In the genomic region with DNA sequence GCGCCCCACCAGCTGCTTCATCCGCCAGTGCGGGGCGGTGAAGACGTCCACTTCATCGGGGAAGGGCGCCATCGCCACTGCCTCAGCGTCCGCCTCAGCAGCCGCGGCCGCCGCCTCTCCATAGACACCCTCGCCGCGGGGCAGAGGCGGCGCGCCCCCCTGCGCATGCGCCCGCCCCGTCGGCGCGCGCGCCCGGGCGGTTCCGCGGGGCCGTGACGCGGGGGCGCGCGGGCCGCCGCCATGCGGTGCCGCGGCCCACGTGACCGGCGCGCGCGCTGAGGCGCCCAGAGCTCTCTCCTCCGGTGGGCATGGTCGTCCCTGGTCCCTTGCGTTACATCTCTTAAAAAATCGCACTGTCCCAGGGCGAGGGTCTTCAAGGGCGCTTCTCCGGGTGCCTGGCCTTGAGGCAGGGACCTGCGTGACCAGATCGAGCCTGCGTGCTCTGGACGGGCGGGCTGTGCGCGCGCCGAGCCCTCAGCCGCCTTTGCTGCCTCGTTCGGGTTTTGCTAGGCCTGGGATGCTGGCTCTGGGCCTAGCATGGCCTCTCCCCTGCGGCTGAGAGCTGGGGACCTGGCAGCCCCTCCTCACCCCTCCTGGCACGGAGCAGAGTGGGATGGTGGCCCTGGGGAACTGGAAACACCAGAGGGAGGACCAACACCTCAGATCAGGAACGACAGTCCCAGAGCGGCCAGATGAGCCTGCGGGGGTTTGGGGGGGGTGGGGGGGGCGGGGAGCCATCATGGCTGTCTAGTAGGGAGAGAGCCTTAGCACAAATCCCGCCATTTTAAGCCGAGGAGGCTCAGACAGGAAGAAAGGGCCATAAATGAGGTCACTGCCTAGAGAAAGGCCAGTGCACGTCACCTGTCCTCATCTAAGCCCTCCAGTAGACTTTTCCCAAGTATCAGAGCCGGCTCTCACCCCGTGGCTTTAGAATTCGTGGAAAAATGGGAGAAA, we compare ENCODE assay signal across 8 mouse cellular contexts. TPM values are rescaled to one million over a fixed set of nuclear protein-coding genes. Genes with fewer than 3 reads are reported as not detected.
DNase-seq lines count a peak whose midpoint lies in the region; ATAC-seq and TF ChIP-seq lines count a peak whose summit lies in the region.

No protein-coding gene starts in this region.

- WGBS in forebrain, embryonic 11.5 days: 4% methylated on average over 79 of the region's 82 CpGs
- 4% methylated on average over 80 of the region's 82 CpGs for WGBS in heart, embryonic 16.5 days
- WGBS in liver, postnatal 0 days (ENCODE audit: insufficient replicate concordance): 5% methylated on average over 78 of the region's 82 CpGs
- 4% methylated on average over 41 of the region's 82 CpGs for WGBS in neural tube, embryonic 14.5 days

- H3K4me3 ChIP-seq in CH12.LX (replicated peaks in 1 of 3; ENCODE audit: low read depth in 2 of 3, low read length in 2 of 3, poor library complexity in 1 of 3): peak overlapping the region; percentile 78 to 94 (median 94)
- peak overlapping the region; percentile 92 for H3K4me3 ChIP-seq in forebrain, embryonic 11.5 days (ENCODE audit: low read depth, low read length)
- H3K4me3 ChIP-seq in heart, embryonic 16.5 days (ENCODE audit: low read length): peak overlapping the region; percentile 80
- peak overlapping the region; percentile 90 for H3K4me3 ChIP-seq in liver, postnatal 0 days (ENCODE audit: low read depth, low read length)
- peak overlapping the region; percentile 83 for H3K4me3 ChIP-seq in neural tube, embryonic 14.5 days (ENCODE audit: low read depth, low read length)
- H3K4me3 ChIP-seq in testis, adult 2 months (ENCODE audit: control insufficient read depth, low read depth, low read length): peak overlapping the region; percentile 98

- peak overlapping the region; percentile 66 for H3K27ac ChIP-seq in CH12.LX (ENCODE audit: insufficient read depth, low read depth)
- H3K27ac ChIP-seq in forebrain, embryonic 11.5 days (ENCODE audit: low read depth, low read length): peak overlapping the region; percentile 89
- H3K27ac ChIP-seq in heart, embryonic 16.5 days (ENCODE audit: low read length): peak overlapping the region; percentile 95
- H3K27ac ChIP-seq in liver, postnatal 0 days (ENCODE audit: low read depth): peak overlapping the region; percentile 96
- H3K27ac ChIP-seq in neural tube, embryonic 14.5 days (ENCODE audit: low read depth, low read length): peak overlapping the region; percentile 99
- peak overlapping the region; percentile 98 for H3K27ac ChIP-seq in testis, adult 2 months (ENCODE audit: control insufficient read depth, insufficient read depth, low read depth, low read length)

- peak; percentile 57 for DNase-seq in CH12.LX (ENCODE audit: extremely low read depth)
- DNase-seq in c-Kit-positive CD71-negative TER-119-negative erythroid progenitor cells, embryonic 14.5 days (ENCODE audit: low read depth): peak; percentile 43
- DNase-seq in forebrain, embryonic 11.5 days (ENCODE audit: low spot score): peak; percentile 88
- peak; percentile 72 to 89 for DNase-seq in kidney, postnatal 36 days
- peak; percentile 84 for DNase-seq in liver, postnatal 0 days

- in situ Hi-C loops in CH12.LX (cut with MboI; ENCODE audit: low pct_ligation_motif_present, low pct_unique_long_range_greater_than_20kb, low sequenced_read_pairs): no loop called here

- TF ChIP-seq RAD21 in CH12.LX (IDR thresholded peaks at IDR 0.05; ENCODE audit: low read depth, low read length): no peak

- H3K79me2 ChIP-seq in CH12.LX (replicated peaks; ENCODE audit: control insufficient read depth, extremely low read depth, insufficient read depth, poor library complexity, severe bottlenecking): peaks cover 28% of the 10 kb centered on the region

- peak; percentile 93 for ATAC-seq in forebrain, embryonic 11.5 days (replicated peaks; ENCODE audit: low FRiP score)
- ATAC-seq in heart, embryonic 16.5 days (replicated peaks; ENCODE audit: extremely low read depth, insufficient read depth, low FRiP score): peak; percentile 90
- ATAC-seq in liver, postnatal 0 days: peak; percentile 92
- peak; percentile 95 for ATAC-seq in neural tube, embryonic 14.5 days (ENCODE audit: low read depth)

- no peaks in the 10 kb centered on the region for H3K9me3 ChIP-seq in CH12.LX (replicated peaks; ENCODE audit: low read length)
- H3K9me3 ChIP-seq in forebrain, embryonic 11.5 days (ENCODE audit: control insufficient read depth, low read length): no peaks in the 10 kb centered on the region
- H3K9me3 ChIP-seq in heart, embryonic 16.5 days (replicated peaks; ENCODE audit: control insufficient read depth, low read length): no peaks in the 10 kb centered on the region
- H3K9me3 ChIP-seq in liver, postnatal 0 days (ENCODE audit: low read length): no peaks in the 10 kb centered on the region
- no peaks in the 10 kb centered on the region for H3K9me3 ChIP-seq in neural tube, embryonic 14.5 days (ENCODE audit: control insufficient read depth, low read length)

- TF ChIP-seq POLR2A in CH12.LX (IDR thresholded peaks at IDR 0.05; ENCODE audit: low read depth, low read length): peak; percentile 87
- peak; percentile 90 for TF ChIP-seq POLR2A in testis, adult 2 months (IDR thresholded peaks at IDR 0.05; ENCODE audit: control insufficient read depth, low read depth, low read length)

- H3K9ac ChIP-seq in CH12.LX (ENCODE audit: insufficient read depth, low read depth): peak overlapping the region; percentile 95
- peak overlapping the region; percentile 96 for H3K9ac ChIP-seq in forebrain, embryonic 11.5 days (ENCODE audit: low read length)
- peak overlapping the region; percentile 98 for H3K9ac ChIP-seq in heart, embryonic 16.5 days (ENCODE audit: low read length)
- H3K9ac ChIP-seq in liver, postnatal 0 days (replicated peaks): peak overlapping the region; percentile 94
- H3K9ac ChIP-seq in neural tube, embryonic 14.5 days (replicated peaks; ENCODE audit: low read depth, low read length): peak overlapping the region; percentile 92

- H3K4me2 ChIP-seq in CH12.LX (ENCODE audit: insufficient read depth, low read depth, poor library complexity, severe bottlenecking): peak overlapping the region; percentile 74
- peak overlapping the region; percentile 75 for H3K4me2 ChIP-seq in forebrain, embryonic 11.5 days (ENCODE audit: low read depth, low read length, severe bottlenecking)
- H3K4me2 ChIP-seq in heart, embryonic 16.5 days (ENCODE audit: low read depth, low read length): peak overlapping the region; percentile 91
- H3K4me2 ChIP-seq in liver, postnatal 0 days (ENCODE audit: low read depth, low read length): peak overlapping the region; percentile 90
- peak overlapping the region; percentile 76 for H3K4me2 ChIP-seq in neural tube, embryonic 14.5 days (ENCODE audit: low read depth, low read length)

- no peaks in the 10 kb centered on the region for H3K27me3 ChIP-seq in CH12.LX (replicated peaks)
- H3K27me3 ChIP-seq in forebrain, embryonic 11.5 days (ENCODE audit: control insufficient read depth, insufficient read depth, low read length): no peaks in the 10 kb centered on the region
- no peaks in the 10 kb centered on the region for H3K27me3 ChIP-seq in heart, embryonic 16.5 days (ENCODE audit: control insufficient read depth, insufficient read depth, low read length)
- H3K27me3 ChIP-seq in liver, postnatal 0 days (ENCODE audit: insufficient read depth, low read length): no peaks in the 10 kb centered on the region
- H3K27me3 ChIP-seq in neural tube, embryonic 14.5 days (ENCODE audit: control insufficient read depth, insufficient read depth, low read length): no peaks in the 10 kb centered on the region
- H3K27me3 ChIP-seq in testis, adult 2 months (ENCODE audit: control insufficient read depth, insufficient read depth, low read length): no peaks in the 10 kb centered on the region

- no peak for TF ChIP-seq CTCF in CH12.LX (conservative IDR thresholded peaks at IDR 0.05 in 1 of 2, IDR thresholded peaks at IDR 0.05 in 1 of 2; ENCODE audit: low read depth in 2 of 2, low read length in 2 of 2)
- no peak for TF ChIP-seq CTCF in liver, postnatal 0 days (IDR thresholded peaks at IDR 0.05; ENCODE audit: low read depth)
- no peak for TF ChIP-seq CTCF in testis, adult 2 months (IDR thresholded peaks at IDR 0.05; ENCODE audit: control insufficient read depth, insufficient read depth, insufficient replicate concordance, low read depth, low read length)

- TF ChIP-seq EP300 in CH12.LX (IDR thresholded peaks at IDR 0.05; ENCODE audit: low read length): no peak
- no peak for TF ChIP-seq EP300 in liver, postnatal 0 days (IDR thresholded peaks at IDR 0.05; ENCODE audit: low read depth)

- H3K4me1 ChIP-seq in CH12.LX (ENCODE audit: control insufficient read depth in 1 of 2, insufficient read depth in 2 of 2): peaks cover 0 to 35% of the 10 kb centered on the region in 2 experiments; a peak in 2 of 4 replicates
- H3K4me1 ChIP-seq in forebrain, embryonic 11.5 days (replicated peaks; ENCODE audit: control insufficient read depth, insufficient read depth, low read length): peaks cover 4% of the 10 kb centered on the region; the same call in 1 of the 2 replicates
- peaks cover 15% of the 10 kb centered on the region for H3K4me1 ChIP-seq in heart, embryonic 16.5 days (ENCODE audit: control insufficient read depth, insufficient read depth, low read length)
- H3K4me1 ChIP-seq in liver, postnatal 0 days (ENCODE audit: insufficient read depth): peaks cover 20% of the 10 kb centered on the region
- H3K4me1 ChIP-seq in neural tube, embryonic 14.5 days (ENCODE audit: control insufficient read depth, insufficient read depth, low read length): peaks cover 9% of the 10 kb centered on the region
- no peaks in the 10 kb centered on the region for H3K4me1 ChIP-seq in testis, adult 2 months (ENCODE audit: control insufficient read depth, insufficient read depth, low read length)

- dilution Hi-C loops in CH12.LX (cut with MboI; ENCODE audit: extremely low pct_ligation_motif_present, extremely low pct_unique_long_range_greater_than_20kb, low sequenced_read_pairs): no loop called here

- peaks cover 0 to 4% of the 10 kb centered on the region in 2 experiments for H3K36me3 ChIP-seq in CH12.LX (replicated peaks in 1 of 2; ENCODE audit: control insufficient read depth in 1 of 2, insufficient read depth in 1 of 2, low read length in 1 of 2)
- H3K36me3 ChIP-seq in forebrain, embryonic 11.5 days (ENCODE audit: control insufficient read depth, insufficient read depth, low read length): no peaks in the 10 kb centered on the region
- no peaks in the 10 kb centered on the region for H3K36me3 ChIP-seq in heart, embryonic 16.5 days (ENCODE audit: control insufficient read depth, insufficient read depth)
- H3K36me3 ChIP-seq in liver, postnatal 0 days (replicated peaks; ENCODE audit: insufficient read depth, low read length): no peaks in the 10 kb centered on the region
- H3K36me3 ChIP-seq in neural tube, embryonic 14.5 days (ENCODE audit: control insufficient read depth, insufficient read depth, low read length): no peaks in the 10 kb centered on the region
- H3K36me3 ChIP-seq in testis, adult 2 months (ENCODE audit: control insufficient read depth, insufficient read depth, low read length): no peaks in the 10 kb centered on the region

RNA-seq across cellular contexts. Expression of gene Bst1, which starts 36.4 kb away (rescaled TPM):
- total RNA-seq in CH12.LX (2012; rRNA removed) (1.9 and 3.3 TPM in 2 replicates), CH12.LX (2014; rRNA removed) (4.7 and 4.8 TPM in 2 replicates)
- 8.9 and 9.9 TPM in 2 replicates for polyA plus RNA-seq in CH12.LX (2012; ENCODE audit: insufficient read length, low read depth)
- not detected in 2 replicates for polyA plus RNA-seq in forebrain, embryonic 11.5 days (2014; fragmentation: Nextera tagmentation; extraction: Ambion mirVana)
- 2.3 and 2.8 TPM in 2 replicates for polyA plus RNA-seq in heart, embryonic 16.5 days (2015; fragmentation: Nextera tagmentation; extraction: Ambion mirVana)
- polyA plus RNA-seq in liver, postnatal 0 days (2015; fragmentation: Nextera tagmentation; extraction: Ambion mirVana): 3.1 TPM in 2 replicates
- polyA plus RNA-seq in neural tube, embryonic 14.5 days (2014; fragmentation: Nextera tagmentation; extraction: Ambion mirVana): not detected in 2 replicates
- polyA plus RNA-seq in testis, adult 2 months (2012; rRNA removed): 0.04 and 0.38 TPM in 2 replicates

RNA-seq across cellular contexts. Expression of gene Fbxl5, which starts 39.2 kb away (rescaled TPM):
- total RNA-seq in CH12.LX (2012; rRNA removed) (20.5 and 20.9 TPM in 2 replicates), CH12.LX (2014; rRNA removed) (45.3 and 48.4 TPM in 2 replicates)
- polyA plus RNA-seq in CH12.LX (2012; ENCODE audit: insufficient read length, low read depth): 28.1 and 28.4 TPM in 2 replicates
- polyA plus RNA-seq in forebrain, embryonic 11.5 days (2014; fragmentation: Nextera tagmentation; extraction: Ambion mirVana): 67.5 and 69.1 TPM in 2 replicates
- polyA plus RNA-seq in heart, embryonic 16.5 days (2015; fragmentation: Nextera tagmentation; extraction: Ambion mirVana): 48.6 and 50.3 TPM in 2 replicates
- polyA plus RNA-seq in liver, postnatal 0 days (2015; fragmentation: Nextera tagmentation; extraction: Ambion mirVana): 15.9 and 16.5 TPM in 2 replicates
- 93.8 and 96.6 TPM in 2 replicates for polyA plus RNA-seq in neural tube, embryonic 14.5 days (2014; fragmentation: Nextera tagmentation; extraction: Ambion mirVana)
- polyA plus RNA-seq in testis, adult 2 months (2012; rRNA removed): 33.9 and 42.0 TPM in 2 replicates

Comparison
In these comparisons a context has a peak if more than half of its experiments do, and no peak if none do; other contexts are left out.
1. Peak in every context shown above with its lines: DNase-seq, ATAC-seq, H3K4me3 ChIP-seq and H3K27ac ChIP-seq.